Mouse (Mus musculus) MEL-GATA-1-ER (cell line): ENCODE measurements around the gene Mcu.

ENCODE experiments used
- DNase-seq: peaks from one replicate; pipeline ENCODE4 v3.0.0-alpha.2; 2012; ENCODE audit warnings: low read depth; ENCODE audit errors: extremely low read depth

Gene Mcu

DNA sequence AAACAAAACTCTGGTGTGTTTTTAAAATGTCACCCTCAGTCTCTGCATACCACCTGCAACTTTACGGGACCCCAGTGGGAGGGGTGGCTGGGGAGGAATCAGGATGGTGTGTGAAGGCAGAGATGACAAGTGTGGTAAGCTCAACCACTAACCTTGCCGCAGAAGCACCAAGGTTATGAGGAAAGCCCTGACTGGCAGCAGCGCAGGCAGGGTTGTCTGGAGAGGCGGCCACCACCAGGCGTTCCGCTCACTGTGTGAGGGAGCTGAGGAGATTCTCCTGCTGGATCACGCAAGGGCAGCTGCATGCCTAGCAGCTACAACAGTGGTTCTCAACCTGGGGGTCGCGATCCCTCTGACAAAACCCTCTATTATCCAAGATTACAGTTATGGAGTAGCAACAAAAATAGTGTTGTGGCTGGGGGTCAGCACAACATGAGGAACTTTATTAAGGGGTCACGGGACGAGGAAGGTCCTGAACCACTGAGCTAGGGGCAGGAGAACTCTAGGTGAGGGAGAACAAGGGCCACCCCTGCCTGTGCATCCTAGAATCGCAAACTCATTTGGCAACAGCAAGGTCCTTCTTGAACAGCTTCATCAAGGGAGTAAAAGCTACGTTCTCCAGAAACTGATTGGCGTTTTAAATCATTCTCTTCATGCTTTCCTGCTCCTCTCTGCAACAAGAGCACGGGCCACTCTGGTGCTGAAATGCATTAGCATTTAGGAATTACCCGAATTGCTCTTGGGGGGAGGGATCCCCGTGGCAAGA, 77.5 kb downstream of the Mcu start:
- DNase-seq, result no peak

DNA sequence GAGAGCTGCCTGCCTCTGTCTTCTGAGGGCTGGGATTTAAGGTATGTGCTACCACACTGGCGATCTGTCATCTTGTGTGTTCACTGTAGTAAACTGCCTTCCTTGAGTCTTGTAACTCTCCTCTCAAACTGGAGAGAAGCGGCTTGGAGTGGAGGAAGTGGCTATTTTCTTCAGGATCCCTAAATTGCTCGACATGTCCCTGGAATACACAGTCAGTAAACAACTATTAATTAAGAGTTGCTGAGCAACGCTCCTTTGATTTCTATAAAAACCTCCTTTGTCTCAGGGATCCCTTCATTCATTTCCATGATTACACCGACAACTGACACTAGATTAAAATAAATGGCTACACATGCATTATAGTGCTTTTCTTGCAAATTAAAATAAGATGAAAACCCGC, 78.4 kb downstream of the Mcu start:
- no peak for DNase-seq

DNA sequence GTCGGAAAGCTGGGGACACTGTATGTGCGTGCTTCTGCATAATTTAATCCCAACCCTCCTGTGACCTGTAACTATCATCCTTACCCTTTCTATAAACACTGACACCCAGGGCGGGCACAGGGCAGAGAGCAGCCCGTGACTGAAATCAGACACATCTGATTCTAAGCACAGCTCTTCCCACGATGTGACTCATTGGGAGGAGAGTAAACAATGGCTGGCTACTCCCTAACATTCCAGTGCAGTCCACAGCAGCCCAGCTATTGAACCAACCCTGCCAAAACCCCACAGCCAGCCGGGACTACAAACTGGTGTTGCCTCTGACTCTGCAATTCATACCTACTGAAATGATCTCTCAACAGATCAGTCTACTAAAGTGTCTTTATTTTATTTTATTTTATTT, 78.9 kb downstream of the Mcu start:
- DNase-seq, result no peak

DNA sequence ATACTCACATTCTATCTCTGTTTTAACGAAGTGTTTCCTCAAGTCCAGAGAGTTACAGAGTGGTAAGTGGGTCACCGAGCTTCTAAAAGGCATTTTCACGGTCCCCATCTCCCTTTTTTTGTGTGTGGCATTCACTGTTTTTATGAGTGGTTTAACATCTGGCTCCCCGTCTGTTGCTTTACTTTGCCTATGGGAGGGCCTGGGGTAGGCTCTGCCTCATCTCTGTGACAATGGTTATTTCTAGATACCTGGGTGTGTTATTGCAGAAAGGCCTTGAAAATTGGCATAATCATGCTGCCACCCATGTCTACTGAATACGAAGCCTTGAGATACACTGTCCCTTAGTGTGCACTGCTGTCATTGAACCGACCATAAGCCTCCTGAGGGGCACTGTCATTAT, 84.2 kb downstream of the Mcu start:
- DNase-seq, result no peak

DNA sequence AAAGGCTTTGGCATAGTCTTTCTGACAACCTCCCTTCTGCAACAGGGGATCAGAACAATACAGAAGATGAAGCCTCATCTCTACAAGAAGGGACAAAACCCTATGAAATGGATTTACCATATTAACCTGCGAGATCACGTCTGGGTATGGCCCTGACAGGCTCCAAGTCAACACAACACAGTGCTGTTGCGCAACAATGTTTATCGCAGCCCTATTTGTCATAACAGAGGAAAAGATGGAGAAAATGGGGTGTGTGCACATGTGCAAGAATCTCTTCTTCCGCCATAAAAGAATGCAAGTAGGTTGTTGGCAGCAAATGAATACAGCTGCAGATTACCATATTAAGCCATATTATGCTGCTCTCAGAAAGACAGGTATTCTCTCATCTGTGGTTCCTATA, 88.7 kb downstream of the Mcu start:
- DNase-seq, result no peak

DNA sequence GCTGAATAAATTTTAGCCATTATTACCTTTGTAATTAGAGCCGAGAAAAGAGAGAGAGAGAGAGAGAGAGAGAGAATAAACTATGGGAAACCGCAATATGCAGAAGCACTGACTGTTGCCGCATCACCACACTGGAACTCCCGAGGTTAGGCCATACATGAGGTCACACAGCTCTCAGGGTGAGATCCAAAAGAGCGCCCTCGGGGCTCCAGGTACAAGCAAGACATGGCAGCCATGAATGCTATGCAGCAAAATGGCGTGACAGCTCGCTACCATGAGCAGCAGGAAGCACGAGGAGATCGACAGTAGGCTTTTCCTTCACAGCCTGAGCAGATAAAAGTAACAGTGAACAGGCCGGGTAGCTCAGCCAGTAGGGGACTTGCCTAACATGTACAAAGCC, 89.2 kb downstream of the Mcu start:
- DNase-seq, result no peak

DNA sequence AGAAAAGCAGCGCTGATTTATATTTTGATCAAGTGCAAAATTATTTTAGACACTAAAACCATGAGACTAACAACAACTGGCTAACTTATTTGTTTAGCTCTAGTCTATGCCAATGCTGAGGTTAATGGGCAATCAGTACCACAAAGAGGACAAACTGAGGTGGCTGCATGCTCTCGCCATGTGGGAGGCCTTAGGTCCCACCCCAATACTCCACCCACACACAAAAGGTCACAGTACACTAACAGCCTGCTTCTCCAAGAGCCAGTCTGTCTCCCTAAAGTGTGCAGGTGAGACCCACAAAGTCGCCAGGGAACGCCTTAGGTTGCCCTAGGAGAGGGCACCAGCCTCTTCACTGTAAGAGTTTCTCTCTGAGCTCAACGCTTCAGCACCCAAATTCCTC, 91.8 kb downstream of the Mcu start:
- no peak for DNase-seq

DNA sequence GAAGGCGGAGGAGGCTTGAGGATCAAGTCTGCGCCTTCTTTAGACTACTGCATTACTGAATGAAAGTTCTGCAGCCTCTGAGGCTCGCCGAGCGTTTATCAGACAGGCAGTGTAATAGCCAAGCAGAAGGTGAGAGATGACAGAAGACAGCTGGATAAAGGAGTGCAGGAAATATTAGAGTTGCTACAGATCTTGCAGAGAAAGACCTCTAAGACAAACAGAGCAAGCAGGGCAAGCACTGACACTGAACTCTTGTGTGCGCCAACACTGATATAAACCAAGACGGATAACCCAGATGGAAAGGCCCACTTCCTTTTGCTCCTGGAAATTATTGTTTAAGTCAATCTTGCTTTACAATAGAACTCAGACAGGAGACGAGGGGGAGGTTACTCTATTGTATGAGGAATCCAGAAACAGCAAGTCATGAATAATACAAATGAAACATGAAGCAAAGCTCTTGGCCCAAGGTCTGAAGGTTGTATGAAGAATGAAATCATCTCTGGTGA, 92.6 kb downstream of the Mcu start:
- no peak for DNase-seq

DNA sequence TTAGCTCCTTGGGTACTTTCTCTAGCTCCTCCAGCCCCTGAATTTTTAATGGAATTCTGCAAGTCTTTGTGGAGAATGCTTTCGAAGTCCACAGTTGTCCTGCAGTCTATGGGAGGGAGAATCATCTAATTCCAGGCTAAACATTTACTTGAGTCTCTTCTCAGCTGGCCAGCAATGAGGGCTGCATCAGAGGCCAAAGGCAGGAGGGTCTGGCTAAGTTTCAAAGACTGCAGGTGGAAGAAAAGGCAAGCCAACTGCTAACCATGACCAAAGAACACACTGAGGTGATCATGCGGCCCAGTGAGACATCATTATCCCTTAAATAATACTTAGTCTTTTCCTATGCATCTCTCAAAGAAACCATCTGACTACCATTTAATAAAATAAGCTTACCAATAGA, 95.8 kb downstream of the Mcu start:
- DNase-seq, result no peak

DNA sequence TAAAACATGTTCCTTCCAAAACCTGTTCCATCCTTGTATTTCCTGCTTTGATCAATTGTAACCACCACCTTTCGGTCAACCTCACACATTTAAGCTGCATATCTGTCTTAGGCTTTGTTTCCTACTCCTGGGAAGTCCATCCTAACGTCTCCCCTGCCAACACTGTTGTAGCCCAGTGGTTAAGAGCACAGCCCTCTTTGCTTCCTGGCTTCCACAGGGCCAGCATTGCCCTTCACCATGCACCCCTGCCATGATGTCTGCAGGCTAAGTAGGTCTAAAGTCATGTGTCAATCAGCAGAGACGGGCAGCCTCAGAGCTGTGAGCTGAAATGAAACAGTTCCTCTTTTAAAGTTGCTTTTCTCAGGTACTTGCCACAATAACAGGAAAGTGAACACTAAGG, 97.1 kb downstream of the Mcu start:
- DNase-seq, result no peak

DNA sequence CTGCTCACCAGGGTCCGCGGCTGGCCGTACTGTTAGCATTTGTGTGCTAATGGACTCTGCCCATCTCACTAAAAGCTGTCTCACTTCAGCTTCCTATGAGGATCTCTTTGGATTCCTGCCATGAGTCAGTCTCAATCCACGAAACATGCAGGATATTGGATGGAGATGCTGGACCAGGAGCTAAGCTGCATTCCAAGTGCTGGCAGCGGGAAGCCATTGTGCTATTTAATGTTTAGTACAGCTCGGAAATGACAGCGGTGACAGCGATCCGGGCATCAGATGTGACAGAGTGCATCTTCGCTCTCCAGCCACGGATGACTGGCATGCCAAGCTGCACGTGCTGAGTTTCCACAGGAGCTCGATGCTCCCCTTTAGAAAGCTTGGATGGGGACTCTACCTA, 99.3 kb downstream of the Mcu start:
- no peak for DNase-seq

DNA sequence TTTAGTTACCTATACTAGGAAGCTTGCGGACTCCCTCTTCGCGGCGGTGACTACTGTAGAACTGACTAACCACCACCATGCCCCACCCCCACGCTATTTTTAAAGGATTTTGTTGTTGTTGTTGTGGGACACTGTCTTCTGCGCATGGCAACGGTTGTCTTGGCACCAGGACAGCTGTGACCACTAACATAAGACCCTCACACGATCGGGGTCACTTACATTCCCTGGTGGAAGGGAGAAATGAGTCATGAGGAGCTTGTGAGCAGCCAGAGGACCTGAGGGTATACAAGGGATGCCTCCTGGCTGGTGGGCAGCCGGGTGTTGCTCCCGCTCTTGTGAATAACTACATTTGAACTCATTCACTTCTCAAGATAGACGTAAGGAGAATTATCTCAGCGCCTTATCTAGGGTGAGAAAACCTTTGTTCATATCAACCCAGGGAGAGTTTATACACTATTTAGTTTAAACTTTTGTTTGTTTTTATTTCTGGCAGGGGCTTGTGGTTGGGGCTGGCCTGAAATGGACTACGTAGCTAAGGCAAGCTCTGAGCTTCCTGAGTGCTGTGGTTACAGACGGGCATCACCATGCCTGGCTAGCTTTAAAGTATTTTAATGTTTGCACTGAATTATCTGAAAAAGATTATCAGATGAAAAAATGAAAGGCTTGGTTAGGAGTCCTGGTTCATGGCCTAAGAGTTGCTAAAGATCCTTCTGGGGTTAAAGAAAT, 101.6 kb downstream of the Mcu start:
- DNase-seq, result no peak

DNA sequence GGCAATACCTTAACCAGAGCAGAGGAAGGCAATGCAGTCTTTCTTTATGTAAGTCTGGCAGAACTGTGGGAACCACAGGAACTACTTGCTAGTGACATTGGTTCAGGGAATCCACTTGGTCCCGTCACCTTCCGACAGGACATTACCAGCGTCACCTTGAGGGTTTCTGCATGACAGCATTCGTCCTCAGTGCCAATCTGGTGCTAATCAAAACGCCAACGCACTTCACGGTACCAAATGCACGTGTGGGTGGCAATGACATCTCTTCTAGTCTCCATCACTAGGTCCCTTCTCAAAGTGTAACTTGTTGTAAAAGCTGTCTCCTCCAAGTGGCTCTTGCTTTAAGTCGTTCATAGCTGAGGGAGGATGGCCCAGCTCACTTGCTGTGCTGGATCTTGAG, 104.3 kb downstream of the Mcu start:
- no peak for DNase-seq

DNA sequence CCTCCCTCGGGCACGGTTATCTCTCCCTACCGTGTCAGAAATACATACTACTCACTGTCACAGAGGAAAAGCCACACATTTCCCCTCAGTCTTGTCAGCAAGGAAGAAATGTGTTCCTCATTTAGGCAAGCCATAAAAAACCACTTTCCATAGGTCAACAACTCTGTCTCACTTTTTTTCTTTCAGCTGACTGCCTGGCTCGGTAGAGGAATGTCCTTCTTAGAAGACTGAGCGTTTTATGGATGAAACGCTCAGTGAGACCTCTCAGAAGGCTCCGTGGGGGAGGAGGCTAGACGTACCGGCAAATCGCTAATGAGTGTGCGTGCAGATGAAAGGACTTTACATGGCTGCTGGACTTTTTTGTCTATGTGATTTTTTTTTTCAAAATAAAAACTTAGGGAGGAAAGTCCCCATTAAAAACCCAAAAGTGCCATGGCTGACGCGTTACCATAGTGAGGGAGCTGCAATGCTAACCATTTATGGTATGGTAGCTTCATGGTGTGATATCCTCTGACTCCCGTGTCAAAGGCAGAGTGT, 105.0 kb downstream of the Mcu start:
- DNase-seq, result no peak

DNA sequence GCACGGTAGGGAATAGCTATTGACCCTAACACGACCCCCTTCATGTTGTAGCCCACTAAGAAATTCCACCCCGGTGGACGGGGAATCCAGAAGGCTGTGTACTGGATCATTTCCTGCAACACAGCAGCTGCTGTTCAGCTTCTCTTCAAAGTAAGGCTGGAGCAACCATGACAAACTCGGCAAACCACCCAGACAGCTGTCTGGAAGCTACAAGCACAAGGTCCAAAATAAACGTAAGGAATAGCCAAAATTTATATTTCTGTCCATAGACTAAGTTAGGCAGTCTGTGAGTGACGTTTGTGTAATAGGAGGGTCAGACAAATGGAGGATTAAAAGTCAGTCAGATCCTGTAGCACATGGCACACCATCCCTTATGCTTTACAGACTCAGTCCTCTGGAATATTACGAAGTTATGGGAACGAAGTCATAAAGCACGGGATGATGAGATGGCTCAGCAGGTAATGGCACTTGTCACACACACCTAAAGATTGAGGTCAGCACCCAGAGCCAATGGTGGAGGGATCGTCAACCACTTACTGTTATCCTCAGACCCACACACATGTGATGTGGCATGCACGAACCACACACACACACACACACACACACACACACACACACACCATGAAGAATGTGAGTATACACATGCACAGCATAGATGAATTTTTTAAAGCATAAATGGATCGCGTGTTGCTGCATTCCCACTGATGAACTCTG, 105.6 kb downstream of the Mcu start:
- DNase-seq, result no peak

DNA sequence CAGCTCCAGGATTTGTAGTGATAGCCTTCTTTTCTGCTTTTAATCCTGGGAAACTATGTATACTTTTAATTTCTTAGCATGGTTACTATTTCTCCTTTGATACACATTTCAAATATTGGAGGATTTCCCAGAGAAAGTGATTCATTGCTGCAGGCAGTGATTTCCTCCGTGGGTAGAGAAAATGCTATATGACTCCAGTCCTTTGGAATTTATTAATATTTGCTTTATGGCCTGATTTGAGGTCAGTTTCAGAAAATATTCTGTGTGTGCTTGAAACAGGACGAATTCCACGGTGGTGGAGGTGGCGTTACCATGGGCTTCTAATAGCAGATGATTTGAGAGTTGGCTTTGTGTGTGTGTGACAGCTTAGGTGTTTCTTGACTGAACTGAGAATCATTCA, 107.3 kb downstream of the Mcu start:
- no peak for DNase-seq

DNA sequence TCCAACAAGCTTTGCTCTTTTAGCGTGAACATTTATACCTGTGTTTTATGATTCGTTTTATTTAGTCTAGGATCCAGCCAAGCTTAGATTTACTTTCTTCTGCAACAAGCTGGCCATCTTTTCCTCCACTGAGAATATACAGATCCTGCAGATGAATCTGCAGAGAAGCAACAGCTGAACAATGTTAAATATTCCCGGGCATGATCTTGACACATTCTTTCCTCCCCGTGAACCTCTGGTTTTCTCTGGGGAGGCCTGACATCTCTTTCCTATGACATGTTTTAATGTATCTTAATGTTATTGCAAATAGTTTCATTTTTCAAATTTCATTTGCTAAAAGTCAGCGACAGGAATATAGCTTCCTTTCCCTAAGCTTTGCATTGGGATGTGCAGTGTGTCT, 109.8 kb downstream of the Mcu start:
- no peak for DNase-seq

DNA sequence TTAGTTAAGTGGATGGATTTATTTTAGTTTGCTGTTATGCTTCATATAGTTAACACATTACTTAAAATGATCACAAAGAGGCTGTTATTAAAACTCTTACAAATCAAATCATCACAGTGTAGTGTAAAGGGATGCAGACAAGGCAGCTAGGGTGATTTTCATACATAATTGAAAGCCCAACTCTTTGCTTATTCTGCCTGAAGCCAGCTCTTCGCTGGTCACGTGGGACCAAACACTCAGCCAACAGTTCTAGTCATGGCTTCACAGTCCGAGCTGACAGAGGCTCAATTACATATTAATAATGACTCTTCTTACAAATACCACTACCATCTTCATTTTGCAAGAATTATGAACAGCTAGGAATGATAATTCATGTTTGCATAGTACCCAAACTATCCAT, 112.2 kb downstream of the Mcu start:
- no peak for DNase-seq

DNA sequence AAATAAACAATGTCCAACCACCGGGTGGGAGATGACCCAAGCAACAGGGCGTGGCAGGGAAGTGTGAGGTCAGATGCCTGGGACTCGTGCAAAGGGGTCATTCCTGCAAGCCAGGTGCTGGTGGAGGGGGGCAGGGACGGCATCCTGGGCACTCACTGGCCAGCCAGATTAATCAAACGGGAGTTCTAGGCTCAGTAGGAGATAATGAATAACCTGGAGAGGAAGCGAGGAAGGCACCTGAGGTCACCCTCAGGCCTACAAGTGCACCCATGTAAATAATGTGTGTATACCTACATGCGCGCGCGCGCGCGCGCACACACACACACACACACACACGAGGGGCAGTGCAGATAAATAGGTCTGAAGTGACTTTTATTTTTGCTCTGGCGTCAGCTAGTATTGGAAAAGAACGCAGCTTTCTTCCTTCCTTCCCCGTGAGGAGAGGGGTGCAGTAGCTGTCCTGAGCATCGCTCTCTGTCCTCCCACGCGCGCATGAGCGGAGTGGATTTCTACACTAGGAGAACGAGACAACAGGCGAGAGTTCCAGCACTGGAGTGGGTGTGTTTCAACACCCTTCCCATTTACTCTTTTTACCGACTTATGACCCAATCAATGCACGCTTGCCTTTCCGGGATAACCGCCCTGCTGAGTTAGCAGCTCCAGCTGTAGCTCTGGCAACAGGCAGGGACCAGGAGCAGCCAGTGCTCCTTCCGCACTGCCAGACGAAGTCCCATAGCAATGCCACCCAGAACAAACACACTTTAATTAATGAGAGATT, 112.9 kb downstream of the Mcu start:
- DNase-seq, result no peak

DNA sequence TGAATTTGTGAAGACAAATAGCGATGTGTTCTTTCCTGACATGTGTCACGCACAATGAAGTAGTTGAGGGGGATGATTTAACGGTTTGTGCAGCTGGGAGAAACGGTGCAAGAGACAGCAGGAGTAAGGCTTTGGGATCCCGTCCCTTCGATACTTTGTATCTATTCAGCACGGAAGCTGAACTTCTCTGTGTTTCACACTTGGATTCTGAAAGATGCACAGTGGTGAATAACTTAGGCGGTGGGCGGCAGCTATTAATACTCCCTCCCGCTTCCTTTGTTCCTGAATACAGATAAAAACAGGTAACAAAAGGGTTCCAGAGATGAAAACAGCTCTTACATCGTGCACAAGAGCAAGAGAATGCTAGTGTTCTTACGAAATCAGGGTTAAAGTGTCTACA, 114.1 kb downstream of the Mcu start:
- DNase-seq, result no peak

DNA sequence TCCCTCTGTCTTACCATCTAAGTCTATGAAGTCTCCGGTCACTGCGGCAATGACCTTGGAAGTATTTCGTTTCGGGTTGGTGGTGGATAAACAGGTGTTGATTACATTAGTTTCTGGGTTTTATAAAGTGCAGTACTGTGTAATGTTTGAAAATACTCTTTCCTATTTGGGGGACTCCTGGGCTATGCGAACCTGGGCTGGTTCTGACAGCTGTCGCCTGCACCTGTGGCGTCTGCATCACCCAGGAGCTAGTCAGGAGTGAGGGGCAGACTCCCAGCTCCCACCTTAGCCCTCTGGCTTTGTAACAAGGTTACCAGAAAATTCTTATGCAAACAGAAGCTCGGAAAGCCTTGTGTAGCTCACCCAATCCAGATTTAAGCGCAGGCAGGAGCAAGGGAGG, 114.7 kb downstream of the Mcu start:
- no peak for DNase-seq
